Mouse (Mus musculus) lung, postnatal 0 days (tissue): ENCODE data around the gene Eml6.

ENCODE experiments used
- CTCF ChIP-seq: IDR thresholded peaks from 2 replicates; pipeline ENCODE4 v1.5.1; 2016; ENCODE audit warnings: antibody characterized with exemption, mild to moderate bottlenecking
- EP300 ChIP-seq: IDR thresholded peaks from 2 replicates; pipeline ENCODE4 v1.6.1; 2016; ENCODE audit warnings: antibody characterized with exemption, mild to moderate bottlenecking, control low read depth

DNA sequence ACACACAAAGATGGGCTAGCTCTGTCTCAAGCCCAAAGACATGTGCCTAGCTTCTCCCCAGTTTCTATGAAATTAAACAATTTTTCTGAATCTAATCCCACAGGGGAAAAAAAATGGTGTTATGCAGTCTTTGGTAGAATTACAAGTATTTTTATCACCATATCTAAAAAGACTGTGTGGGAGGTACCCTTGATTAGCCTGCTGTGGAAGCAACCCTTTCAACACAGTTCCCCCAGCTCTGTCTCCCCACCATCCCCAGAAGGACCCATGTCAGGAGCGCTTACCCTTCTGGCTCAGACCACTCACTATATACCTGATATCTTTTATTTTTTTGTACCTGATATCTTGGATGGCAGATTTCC, 276.4 kb downstream of the Eml6 start:
- no peak for TF ChIP-seq CTCF
- no peak for TF ChIP-seq EP300
